Mouse (Mus musculus): ENCODE results near the gene Ubqln4. TPM values are rescaled to one million over a fixed set of nuclear protein-coding genes. Genes with fewer than 3 reads are reported as not detected.
A peak's percentile ranks its signal among the peaks of the same experiment; 100 is the strongest.
"Not testable (repeated sequence)": the region's sequence is repeated elsewhere in the genome, so short reads cannot be mapped to it uniquely, and the experiment has no call there.

Ubqln4 gene
- polyA plus RNA-seq, 1 experiment from 2014 or later = 44.6 TPM

- Histone ChIP-seq H3K27me3 (no peaks in the 10 kb centered on the region), H3K4me1 (peaks cover 35% of the 10 kb centered on the region), H3K9me3 (no peaks in the 10 kb centered on the region), H3K4me3 (no peak overlapping the region), H3K9ac (0 out of 2 replicates have a peak overlapping the region, but pooled peaks have one; percentile 52), H3K36me3 (peaks cover 9% of the 10 kb centered on the region), H3K27ac (no peak overlapping the region), H3K4me2 (no peak overlapping the region)
- no peak for ATAC-seq (ENCODE audit: insufficient number of reproducible peaks, insufficient read depth, low FRiP score, low TSS enrichment, low read depth)
- WGBS = 73% methylated on average over 10 of the region's 10 CpGs
These were observed 39.5 kb downstream of the Ubqln4 start for GRCm38 (mm10) chr3:88592942-88593576.

- H3K4me2 ChIP-seq = no peak overlapping the region
- H3K36me3 ChIP-seq = no peaks in the 10 kb centered on the region
- H3K4me1 ChIP-seq = peaks cover 35% of the 10 kb centered on the region
- H3K27me3 ChIP-seq = no peaks in the 10 kb centered on the region
- WGBS = 47% methylated on average over 10 of the region's 10 CpGs
- H3K9me3 ChIP-seq = no peaks in the 10 kb centered on the region
- no peak overlapping the region for H3K9ac ChIP-seq
- H3K27ac ChIP-seq = peak overlapping the region; percentile 39; the same call in 1 of the 2 replicates
- no peak overlapping the region for H3K4me3 ChIP-seq
- ATAC-seq (ENCODE audit: insufficient number of reproducible peaks, insufficient read depth, low FRiP score, low TSS enrichment, low read depth) = 0 out of 2 replicates have a peak, but pooled peaks have one; percentile 11
These were observed 40.5 kb downstream of the Ubqln4 start for GRCm38 (mm10) chr3:88593893-88594580.

GRCm38 (mm10) chr3:88596547-88596946, 43.0 kb downstream of the Ubqln4 start:
- not testable (repeated sequence) for H3K4me3 ChIP-seq; H3K27me3 ChIP-seq; H3K4me2 ChIP-seq; H3K36me3 ChIP-seq; H3K27ac ChIP-seq; H3K9me3 ChIP-seq; H3K9ac ChIP-seq; ATAC-seq (ENCODE audit: insufficient number of reproducible peaks, insufficient read depth, low FRiP score, low TSS enrichment, low read depth)
- WGBS = 81% methylated on average over 4 of the region's 4 CpGs
- H3K4me1 ChIP-seq = peaks cover 20% of the 10 kb centered on the region; the same call in 1 of the 2 replicates

GRCm38 (mm10) chr3:88602466-88602865, 48.9 kb downstream of the Ubqln4 start:
- Histone ChIP-seq H3K4me1 (no peaks in the 10 kb centered on the region), H3K4me2 (no peak overlapping the region), H3K27me3 (no peaks in the 10 kb centered on the region), H3K4me3 (no peak overlapping the region), H3K9me3 (no peaks in the 10 kb centered on the region), H3K27ac (no peak overlapping the region), H3K9ac (no peak overlapping the region), H3K36me3 (no peaks in the 10 kb centered on the region)
- no peak for ATAC-seq (ENCODE audit: insufficient number of reproducible peaks, insufficient read depth, low FRiP score, low TSS enrichment, low read depth)
- WGBS = 72% methylated on average over 4 of the region's 4 CpGs

- no peaks in the 10 kb centered on the region for H3K36me3 ChIP-seq
- H3K4me3 ChIP-seq = no peak overlapping the region
- no peak overlapping the region for H3K9ac ChIP-seq
- no peaks in the 10 kb centered on the region for H3K9me3 ChIP-seq
- peaks cover 7% of the 10 kb centered on the region for H3K4me1 ChIP-seq
- no peaks in the 10 kb centered on the region for H3K27me3 ChIP-seq
- ATAC-seq (ENCODE audit: insufficient number of reproducible peaks, insufficient read depth, low FRiP score, low TSS enrichment, low read depth) = no peak
- no peak overlapping the region for H3K27ac ChIP-seq
- H3K4me2 ChIP-seq = no peak overlapping the region
- WGBS = 27% methylated on average over 6 of the region's 6 CpGs
These were observed 50.2 kb downstream of the Ubqln4 start for GRCm38 (mm10) chr3:88603714-88604161.

GRCm38 (mm10) chr3:88604863-88605262, 51.3 kb downstream of the Ubqln4 start:
- H3K4me3 ChIP-seq = no peak overlapping the region
- no peak overlapping the region for H3K27ac ChIP-seq
- WGBS = 87% methylated on average over 7 of the region's 7 CpGs
- H3K9me3 ChIP-seq = no peaks in the 10 kb centered on the region
- no peak for ATAC-seq (ENCODE audit: insufficient number of reproducible peaks, insufficient read depth, low FRiP score, low TSS enrichment, low read depth)
- no peaks in the 10 kb centered on the region for H3K27me3 ChIP-seq
- no peak overlapping the region for H3K4me2 ChIP-seq
- H3K4me1 ChIP-seq = peaks cover 7% of the 10 kb centered on the region
- no peaks in the 10 kb centered on the region for H3K36me3 ChIP-seq
- H3K9ac ChIP-seq = no peak overlapping the region

GRCm38 (mm10) chr3:88605666-88606065, 52.1 kb downstream of the Ubqln4 start, which contains the start of gene Arhgef2:
Gene Arhgef2, plus strand, starts transcription at chr3:88605966.
- H3K9me3 ChIP-seq; H3K27ac ChIP-seq; H3K4me3 ChIP-seq; H3K27me3 ChIP-seq; H3K36me3 ChIP-seq; H3K4me1 ChIP-seq; ATAC-seq (ENCODE audit: insufficient number of reproducible peaks, insufficient read depth, low FRiP score, low TSS enrichment, low read depth); H3K4me2 ChIP-seq: not testable (repeated sequence)
- 0 out of 2 replicates have a peak within 1 kb of the TSS, but pooled peaks have one; percentile 8 for H3K9ac ChIP-seq
- WGBS = 91% methylated on average over 2 of the region's 2 CpGs

- H3K4me1 ChIP-seq = peaks cover 7% of the 10 kb centered on the region
- no peaks in the 10 kb centered on the region for H3K36me3 ChIP-seq
- no peaks in the 10 kb centered on the region for H3K9me3 ChIP-seq
- 1% methylated on average over 20 of the region's 20 CpGs for WGBS
- no peak overlapping the region for H3K27ac ChIP-seq
- peak; percentile 72; the same call in 1 of the 2 replicates for ATAC-seq (ENCODE audit: insufficient number of reproducible peaks, insufficient read depth, low FRiP score, low TSS enrichment, low read depth)
- peak overlapping the region; percentile 66 for H3K4me2 ChIP-seq
- H3K27me3 ChIP-seq = no peaks in the 10 kb centered on the region
- H3K9ac ChIP-seq = peak overlapping the region; percentile 67
- peak overlapping the region; percentile 32 for H3K4me3 ChIP-seq
These were observed 53.7 kb downstream of the Ubqln4 start for GRCm38 (mm10) chr3:88607065-88607757.

GRCm38 (mm10) chr3:88607758-88608138, 54.2 kb downstream of the Ubqln4 start:
- Histone ChIP-seq H3K9ac (peak overlapping the region; percentile 67), H3K36me3 (no peaks in the 10 kb centered on the region), H3K27me3 (no peaks in the 10 kb centered on the region), H3K9me3 (no peaks in the 10 kb centered on the region), H3K4me2 (peak overlapping the region; percentile 66), H3K27ac (no peak overlapping the region), H3K4me1 (peaks cover 7% of the 10 kb centered on the region), H3K4me3 (peak overlapping the region; percentile 32)
- 19% methylated on average over 10 of the region's 10 CpGs for WGBS
- ATAC-seq (ENCODE audit: insufficient number of reproducible peaks, insufficient read depth, low FRiP score, low TSS enrichment, low read depth) = 0 out of 2 replicates have a peak, but pooled peaks have one; percentile 12

GRCm38 (mm10) chr3:88609066-88609465, 55.5 kb downstream of the Ubqln4 start:
- Histone ChIP-seq H3K4me1 (peaks cover 7% of the 10 kb centered on the region), H3K4me2 (no peak overlapping the region), H3K27ac (no peak overlapping the region), H3K36me3 (no peaks in the 10 kb centered on the region), H3K4me3 (no peak overlapping the region), H3K9ac (no peak overlapping the region), H3K9me3 (no peaks in the 10 kb centered on the region), H3K27me3 (no peaks in the 10 kb centered on the region)
- no peak for ATAC-seq (ENCODE audit: insufficient number of reproducible peaks, insufficient read depth, low FRiP score, low TSS enrichment, low read depth)
- 67% methylated on average over 4 of the region's 4 CpGs for WGBS

GRCm38 (mm10) chr3:88614418-88614817, 60.9 kb downstream of the Ubqln4 start:
- peaks cover 22% of the 10 kb centered on the region for H3K4me1 ChIP-seq
- H3K9me3 ChIP-seq = no peaks in the 10 kb centered on the region
- H3K36me3 ChIP-seq = no peaks in the 10 kb centered on the region
- no peak overlapping the region for H3K4me2 ChIP-seq
- H3K4me3 ChIP-seq = no peak overlapping the region
- no peaks in the 10 kb centered on the region for H3K27me3 ChIP-seq
- H3K9ac ChIP-seq = no peak overlapping the region
- no peak overlapping the region for H3K27ac ChIP-seq
- WGBS = 68% methylated on average over 8 of the region's 8 CpGs
- no peak for ATAC-seq (ENCODE audit: insufficient number of reproducible peaks, insufficient read depth, low FRiP score, low TSS enrichment, low read depth)
